Mouse (Mus musculus) limb, embryonic 15.5 days (tissue): ENCODE measurements around the gene Calm1. TPM values are rescaled to one million over a fixed set of nuclear protein-coding genes. Genes with fewer than 3 reads are reported as not detected.
A peak's percentile ranks its signal among the peaks of the same experiment; 100 is the strongest.

Experiments used
- ATAC-seq: fragments of 200-750 bp; cut with Nextera tagmentation; 2 replicates; pipeline ENCODE4 v1.8.0; 2017; ENCODE audit warnings: low read depth, moderate TSS enrichment; ENCODE audit not compliant: insufficient number of reproducible peaks, low FRiP score, low TSS enrichment
- H3K27ac ChIP-seq: fragments of 300-500 bp; sonication (generic); 2 replicates; pipeline ENCODE4 v1.5.1; 2015; ENCODE audit warnings: moderate library complexity, mild to moderate bottlenecking, inconsistent platforms
- H3K27me3 ChIP-seq: fragments of 300-500 bp; sonication (generic); 2 replicates; pipeline ENCODE4 v1.6.1; 2015; ENCODE audit warnings: inconsistent platforms
- H3K36me3 ChIP-seq: fragments of 300-500 bp; sonication (generic); 2 replicates; pipeline ENCODE4 v1.6.1; 2015; ENCODE audit warnings: inconsistent platforms
- H3K4me1 ChIP-seq: fragments of 300-500 bp; sonication (generic); 2 replicates; pipeline ENCODE4 v1.6.1; 2015; ENCODE audit warnings: inconsistent platforms
- H3K4me2 ChIP-seq: fragments of 300-500 bp; sonication (generic); 2 replicates; pipeline ENCODE4 v1.6.1; 2015; ENCODE audit warnings: mild to moderate bottlenecking, inconsistent platforms
- H3K4me3 ChIP-seq: fragments of 300-500 bp; sonication (generic); 2 replicates; pipeline ENCODE4 v1.5.1; 2015; ENCODE audit warnings: mild to moderate bottlenecking, inconsistent platforms
- H3K9ac ChIP-seq: fragments of 300-500 bp; sonication (generic); 2 replicates; pipeline ENCODE4 v1.6.1; 2015; ENCODE audit warnings: inconsistent platforms
- H3K9me3 ChIP-seq: fragments of 300-500 bp; sonication (generic); 2 replicates; pipeline ENCODE4 v1.6.1; 2016; ENCODE audit warnings: inconsistent platforms
- WGBS: fragments of 180-500 bp; shearing (Covaris S2); methylation state at CpG from one replicate; pipeline ENCODE4 v1.1.7; 2015; 5-methylcytosine and 5-hydroxymethylcytosine counted together
- polyA plus RNA-seq: library from polyadenylated mRNA; unstranded; fragments of >200 nt; fragmentation: Nextera tagmentation; extraction: Ambion mirVana; gene quantifications from 2 replicates; pipeline ENCODE4 v1.2.1, GENCODE M21; 2015

The Calm1 gene
- polyA plus RNA-seq = 1,371 and 1,465 TPM in 2 replicates

- ATAC-seq = peak; percentile 86
- Histone ChIP-seq H3K4me3 (peak within 1 kb of the TSS; percentile 100), H3K4me2 (peak within 1 kb of the TSS; percentile 90), H3K27me3 (no peaks in the 10 kb centered on the region), H3K27ac (peak within 1 kb of the TSS; percentile 91), H3K9ac (peak within 1 kb of the TSS; percentile 93), H3K4me1 (peaks cover 34% of the 10 kb centered on the region), H3K36me3 (peaks cover 17% of the 10 kb centered on the region), H3K9me3 (no peaks in the 10 kb centered on the region)
- WGBS = under 1% methylated on average over 58 of the region's 58 CpGs
These were observed at the start of gene Calm1 for GRCm38 (mm10) chr12:100198967-100199660. Gene Calm1, plus strand, starts transcription at chr12:100199435.

GRCm38 (mm10) chr12:100152466-100152865 lies 46.8 kb upstream of the Calm1 start:
- H3K27me3 ChIP-seq = no peaks in the 10 kb centered on the region
- no peak for ATAC-seq
- H3K9ac ChIP-seq = no peak overlapping the region
- no peak overlapping the region for H3K4me3 ChIP-seq
- WGBS = 90% methylated on average over 7 of the region's 7 CpGs
- no peaks in the 10 kb centered on the region for H3K4me1 ChIP-seq
- H3K27ac ChIP-seq = no peak overlapping the region
- H3K9me3 ChIP-seq = no peaks in the 10 kb centered on the region
- H3K36me3 ChIP-seq = peaks cover 35% of the 10 kb centered on the region
- no peak overlapping the region for H3K4me2 ChIP-seq

GRCm38 (mm10) chr12:100159261-100159975 lies 39.8 kb upstream of the Calm1 start, which contains the start of gene Nrde2:
Gene Nrde2, minus strand, starts transcription at chr12:100159653.
- under 1% methylated on average over 26 of the region's 26 CpGs for WGBS

GRCm38 (mm10) chr12:100164991-100165500 lies 34.2 kb upstream of the Calm1 start:
- Histone ChIP-seq H3K27me3 (no peaks in the 10 kb centered on the region), H3K4me1 (peaks cover 11% of the 10 kb centered on the region), H3K9me3 (no peaks in the 10 kb centered on the region), H3K4me2 (no peak overlapping the region), H3K9ac (no peak overlapping the region), H3K4me3 (no peak overlapping the region), H3K36me3 (no peaks in the 10 kb centered on the region), H3K27ac (no peak overlapping the region)
- ATAC-seq = no peak
- 67% methylated on average over 7 of the region's 7 CpGs for WGBS

More at GRCm38 (mm10) chr12:100159261-100159975, 39.8 kb upstream of the Calm1 start, which contains the start of gene Nrde2:
- peak; percentile 98 for ATAC-seq
- no peaks in the 10 kb centered on the region for H3K27me3 ChIP-seq
- peaks cover 5% of the 10 kb centered on the region; the same call in 1 of the 2 replicates for H3K4me1 ChIP-seq
- H3K27ac ChIP-seq = peak within 1 kb of the TSS; percentile 78
- H3K9me3 ChIP-seq = no peaks in the 10 kb centered on the region
- peak within 1 kb of the TSS; percentile 56 for H3K4me2 ChIP-seq
- peak within 1 kb of the TSS; percentile 54 for H3K4me3 ChIP-seq
- peak within 1 kb of the TSS; percentile 47 for H3K9ac ChIP-seq
- H3K36me3 ChIP-seq = no peaks in the 10 kb centered on the region

- Histone ChIP-seq H3K36me3 (no peaks in the 10 kb centered on the region), H3K4me1 (peaks cover 11% of the 10 kb centered on the region), H3K4me3 (no peak overlapping the region), H3K9ac (no peak overlapping the region), H3K9me3 (no peaks in the 10 kb centered on the region), H3K27me3 (no peaks in the 10 kb centered on the region), H3K27ac (no peak overlapping the region), H3K4me2 (no peak overlapping the region)
- no peak; the same call in 1 of the 2 replicates for ATAC-seq
- 18% methylated on average over 3 of the region's 3 CpGs for WGBS
These were observed 33.1 kb upstream of the Calm1 start for GRCm38 (mm10) chr12:100166177-100166576.

- WGBS = 71% methylated on average over 8 of the region's 8 CpGs
- no peaks in the 10 kb centered on the region for H3K27me3 ChIP-seq
- ATAC-seq = no peak
- no peaks in the 10 kb centered on the region for H3K36me3 ChIP-seq
- H3K4me2 ChIP-seq = no peak overlapping the region
- no peak overlapping the region for H3K27ac ChIP-seq
- H3K4me3 ChIP-seq = no peak overlapping the region
- no peaks in the 10 kb centered on the region for H3K9me3 ChIP-seq
- no peak overlapping the region for H3K9ac ChIP-seq
- H3K4me1 ChIP-seq = peaks cover 11% of the 10 kb centered on the region
These were observed 32.3 kb upstream of the Calm1 start for GRCm38 (mm10) chr12:100166939-100167338.

- no peaks in the 10 kb centered on the region for H3K36me3 ChIP-seq
- WGBS = 54% methylated on average over 1 of the region's 1 CpGs
- no peak overlapping the region for H3K9ac ChIP-seq
- H3K27me3 ChIP-seq = no peaks in the 10 kb centered on the region
- no peak overlapping the region for H3K4me2 ChIP-seq
- H3K4me3 ChIP-seq = no peak overlapping the region
- H3K4me1 ChIP-seq = peaks cover 11% of the 10 kb centered on the region
- no peaks in the 10 kb centered on the region for H3K9me3 ChIP-seq
- H3K27ac ChIP-seq = no peak overlapping the region
- ATAC-seq = no peak
These were observed 31.7 kb upstream of the Calm1 start for GRCm38 (mm10) chr12:100167502-100167901.

GRCm38 (mm10) chr12:100167931-100168871 lies 31.0 kb upstream of the Calm1 start:
- H3K9ac ChIP-seq = no peak overlapping the region
- peak overlapping the region; percentile 31 for H3K4me3 ChIP-seq
- H3K4me1 ChIP-seq = peaks cover 11% of the 10 kb centered on the region
- peak overlapping the region; percentile 57 for H3K4me2 ChIP-seq
- no peaks in the 10 kb centered on the region for H3K9me3 ChIP-seq
- H3K27me3 ChIP-seq = no peaks in the 10 kb centered on the region
- ATAC-seq = peak; percentile 56; the same call in 1 of the 2 replicates
- H3K27ac ChIP-seq = peak overlapping the region; percentile 72
- no peaks in the 10 kb centered on the region for H3K36me3 ChIP-seq
- WGBS = 11% methylated on average over 21 of the region's 28 CpGs

GRCm38 (mm10) chr12:100172481-100172880 lies 26.8 kb upstream of the Calm1 start:
- H3K4me2 ChIP-seq = no peak overlapping the region
- ATAC-seq = no peak
- H3K27ac ChIP-seq = no peak overlapping the region
- H3K4me3 ChIP-seq = no peak overlapping the region
- no peak overlapping the region for H3K9ac ChIP-seq
- no peaks in the 10 kb centered on the region for H3K9me3 ChIP-seq
- 71% methylated on average over 7 of the region's 7 CpGs for WGBS
- H3K4me1 ChIP-seq = peaks cover 13% of the 10 kb centered on the region
- H3K36me3 ChIP-seq = no peaks in the 10 kb centered on the region
- no peaks in the 10 kb centered on the region for H3K27me3 ChIP-seq

- Histone ChIP-seq H3K27ac (no peak overlapping the region), H3K4me3 (no peak overlapping the region), H3K4me2 (no peak overlapping the region), H3K36me3 (no peaks in the 10 kb centered on the region), H3K27me3 (no peaks in the 10 kb centered on the region), H3K9me3 (no peaks in the 10 kb centered on the region), H3K9ac (no peak overlapping the region), H3K4me1 (peaks cover 7% of the 10 kb centered on the region; the same call in 1 of the 2 replicates)
- ATAC-seq = no peak
- 25% methylated on average over 11 of the region's 11 CpGs for WGBS
These were observed 22.7 kb upstream of the Calm1 start for GRCm38 (mm10) chr12:100176469-100177056.

GRCm38 (mm10) chr12:100178898-100179440 lies 20.3 kb upstream of the Calm1 start:
- H3K36me3 ChIP-seq = no peaks in the 10 kb centered on the region
- H3K9me3 ChIP-seq = no peaks in the 10 kb centered on the region
- peaks cover 7% of the 10 kb centered on the region; the same call in 1 of the 2 replicates for H3K4me1 ChIP-seq
- no peak overlapping the region for H3K9ac ChIP-seq
- ATAC-seq = no peak
- no peak overlapping the region for H3K27ac ChIP-seq
- WGBS = 28% methylated on average over 6 of the region's 6 CpGs
- no peaks in the 10 kb centered on the region for H3K27me3 ChIP-seq
- H3K4me3 ChIP-seq = no peak overlapping the region
- no peak overlapping the region for H3K4me2 ChIP-seq
